Mouse (Mus musculus) heart, embryonic 13.5 days (tissue): ENCODE results near the gene Galnt12. TPM values are rescaled to one million over a fixed set of nuclear protein-coding genes. Genes with fewer than 3 reads are reported as not detected.

Source experiments
- ATAC-seq: fragments of 200-750 bp; cut with Nextera tagmentation; 2 replicates; pipeline ENCODE4 v1.8.0; 2017; ENCODE audit warnings: moderate TSS enrichment; ENCODE audit not compliant: insufficient number of reproducible peaks, low FRiP score, low TSS enrichment; ENCODE audit errors: extremely low read depth
- H3K27ac ChIP-seq: fragments of 300-500 bp; sonication (generic); replicated peaks from 2 replicates; pipeline ENCODE4 v1.5.1; 2015; ENCODE audit warnings: moderate library complexity, mild to moderate bottlenecking, inconsistent platforms
- H3K27me3 ChIP-seq: fragments of 300-500 bp; sonication (generic); replicated peaks from 2 replicates; pipeline ENCODE4 v1.6.1; 2015; ENCODE audit warnings: mild to moderate bottlenecking, inconsistent platforms
- H3K36me3 ChIP-seq: fragments of 300-500 bp; sonication (generic); 2 replicates; pipeline ENCODE4 v1.6.1; 2015; ENCODE audit warnings: mild to moderate bottlenecking, inconsistent platforms
- H3K4me1 ChIP-seq: fragments of 300-500 bp; sonication (generic); 2 replicates; pipeline ENCODE4 v1.6.1; 2015; ENCODE audit warnings: inconsistent platforms
- H3K4me2 ChIP-seq: fragments of 300-500 bp; sonication (generic); 2 replicates; pipeline ENCODE4 v1.6.1; 2015; ENCODE audit warnings: inconsistent platforms, mild to moderate bottlenecking, moderate library complexity
- H3K4me3 ChIP-seq: fragments of 300-500 bp; sonication (generic); 2 replicates; pipeline ENCODE4 v1.5.1; 2015; ENCODE audit warnings: moderate library complexity, mild to moderate bottlenecking, inconsistent platforms
- H3K9ac ChIP-seq: fragments of 300-500 bp; sonication (generic); 2 replicates; pipeline ENCODE4 v1.6.1; 2015; ENCODE audit warnings: inconsistent platforms, mild to moderate bottlenecking, moderate library complexity
- H3K9me3 ChIP-seq: fragments of 300-500 bp; sonication (generic); 2 replicates; pipeline ENCODE4 v1.6.1; 2016; ENCODE audit warnings: inconsistent platforms
- WGBS: fragments of 180-500 bp; shearing (Covaris S2); methylation state at CpG from one replicate; pipeline ENCODE4 v1.1.7; 2015; ENCODE audit warnings: mixed read lengths; 5-methylcytosine and 5-hydroxymethylcytosine counted together
- polyA plus RNA-seq: library from polyadenylated mRNA; unstranded; fragments of >200 nt; fragmentation: Nextera tagmentation; extraction: Ambion mirVana; gene quantifications from 2 replicates; pipeline ENCODE4 v1.2.1, GENCODE M21; 2015

The Galnt12 gene
- polyA plus RNA-seq, 1 experiment from 2014 or later = 1.4 TPM

DNA sequence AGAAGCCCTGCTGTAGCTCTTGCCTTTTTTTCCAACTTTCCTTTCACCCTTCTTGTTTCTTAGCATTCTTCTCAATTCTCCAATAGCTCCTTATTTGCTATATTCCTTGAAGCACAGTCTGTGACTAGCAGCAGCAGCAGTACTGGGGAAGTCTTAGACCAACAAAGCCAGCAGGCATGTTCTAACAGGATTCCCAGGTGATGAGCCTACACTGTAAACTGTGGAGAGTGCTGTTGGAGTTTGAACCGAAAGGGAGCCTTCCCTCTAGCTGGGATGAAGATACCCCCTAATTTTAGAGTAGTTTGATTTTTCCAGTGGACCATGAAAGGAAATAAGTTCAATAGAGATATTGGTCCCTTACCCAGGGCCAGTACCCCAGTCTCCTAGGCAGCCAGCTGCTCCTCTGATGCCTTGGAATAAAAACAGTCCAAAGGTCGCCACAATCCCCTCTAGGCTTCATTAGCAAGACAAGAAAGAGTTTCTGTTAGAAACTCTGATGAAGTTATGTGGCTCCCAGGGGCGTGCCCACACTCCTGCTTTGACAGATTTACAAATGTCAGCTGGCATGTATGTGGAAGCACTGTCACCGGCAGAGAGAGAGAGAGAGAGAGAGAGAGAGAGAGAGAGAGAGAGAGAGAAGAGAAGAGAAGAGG is 69.5 kb downstream of the Galnt12 start:
- Histone ChIP-seq H3K27me3 (0 out of 2 replicates have a peak, but pooled peaks cover 3% of the 10 kb centered on the region), H3K9ac (no peak overlapping the region), H3K4me1 (no peaks in the 10 kb centered on the region), H3K4me3 (no peak overlapping the region), H3K4me2 (no peak overlapping the region), H3K9me3 (no peaks in the 10 kb centered on the region), H3K36me3 (no peaks in the 10 kb centered on the region), H3K27ac (no peak overlapping the region)
- 28% methylated on average over 3 of the region's 4 CpGs for WGBS
- ATAC-seq = no peak

DNA sequence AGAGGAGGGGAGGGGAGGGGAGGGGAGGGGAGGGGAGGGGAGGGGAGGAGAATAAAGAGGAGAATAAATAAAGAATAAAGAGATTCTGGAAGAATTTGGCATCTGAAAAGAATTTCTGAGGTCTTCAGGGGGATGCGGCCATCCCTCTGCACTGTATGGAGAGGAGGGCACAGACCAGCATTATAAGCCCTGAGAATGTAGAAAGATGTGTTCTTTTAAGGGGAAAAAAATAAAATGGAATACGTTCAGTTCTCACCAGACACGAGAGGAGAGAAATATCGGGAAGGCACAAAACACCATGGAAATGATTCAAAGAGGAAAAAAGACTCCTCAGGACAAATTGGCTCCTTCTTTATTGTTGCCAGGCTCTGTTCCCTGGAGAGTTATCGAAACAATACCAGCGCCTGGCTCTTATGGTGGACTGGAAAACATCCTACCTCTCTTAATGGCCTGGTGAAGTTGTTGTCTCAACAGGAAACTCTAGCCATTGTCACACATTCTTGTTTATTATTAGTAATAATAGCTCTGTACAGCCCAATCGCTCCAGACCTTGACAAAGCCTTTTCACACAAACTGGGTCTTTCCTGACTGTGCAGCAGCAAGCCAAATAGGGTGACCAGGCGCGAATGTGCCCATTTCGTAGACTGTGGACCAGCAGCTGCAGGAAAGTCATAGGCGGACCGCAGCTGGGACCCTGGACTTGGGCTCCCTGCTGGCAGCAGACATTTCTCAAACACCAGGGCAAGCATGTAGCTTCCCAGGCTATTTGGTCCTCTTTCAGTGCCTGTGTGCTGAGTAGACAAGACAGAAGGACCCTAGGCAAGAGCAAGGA is 70.3 kb downstream of the Galnt12 start:
- Histone ChIP-seq H3K9ac (no peak overlapping the region), H3K27ac (no peak overlapping the region), H3K4me1 (no peaks in the 10 kb centered on the region), H3K27me3 (0 out of 2 replicates have a peak, but pooled peaks cover 3% of the 10 kb centered on the region), H3K9me3 (no peaks in the 10 kb centered on the region), H3K36me3 (no peaks in the 10 kb centered on the region), H3K4me3 (no peak overlapping the region), H3K4me2 (no peak overlapping the region)
- no peak for ATAC-seq
- WGBS = 65% methylated on average over 12 of the region's 12 CpGs

DNA sequence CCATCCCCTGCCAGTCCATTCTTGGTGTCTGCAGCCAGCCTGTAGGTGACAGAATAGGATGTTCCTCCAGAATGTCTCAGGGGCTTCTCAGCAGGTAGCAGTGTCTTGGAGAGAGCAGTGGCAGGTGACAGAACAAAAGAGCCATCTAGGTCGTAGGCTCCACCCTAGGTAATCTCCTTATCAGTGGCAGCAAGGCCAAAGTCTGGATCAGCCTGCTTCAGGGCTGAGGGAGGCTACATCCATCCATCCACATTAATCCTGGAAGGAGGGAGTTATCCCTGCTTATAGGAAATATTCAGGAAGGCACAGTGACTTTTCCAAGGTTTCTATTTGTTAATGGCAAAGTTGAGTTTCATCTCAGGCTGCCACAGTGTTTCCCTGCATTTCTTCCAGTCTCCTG is 80.6 kb downstream of the Galnt12 start:
- Histone ChIP-seq H3K27ac (no peak overlapping the region), H3K9ac (no peak overlapping the region), H3K4me2 (no peak overlapping the region), H3K4me3 (no peak overlapping the region), H3K27me3 (no peaks in the 10 kb centered on the region), H3K4me1 (peaks cover 6% of the 10 kb centered on the region; the same call in 1 of the 2 replicates), H3K9me3 (no peaks in the 10 kb centered on the region), H3K36me3 (no peaks in the 10 kb centered on the region)
- WGBS = 12% methylated on average over 1 of the region's 1 CpGs
- no peak for ATAC-seq

Other genes with a start within 250 kb of the Galnt12 start
- gene Gabbr2, start 100.0 kb upstream of the Galnt12 start, polyA plus RNA-seq = 0.05 and 0.06 TPM in 2 replicates
- gene Anks6, start 34.5 kb upstream of the Galnt12 start, polyA plus RNA-seq = 1.2 and 1.8 TPM in 2 replicates
- 4.7 and 6.4 TPM in 2 replicates for gene Col15a1, start 116.3 kb downstream of the Galnt12 start, polyA plus RNA-seq